ENCODE assay signal across 7 mouse cellular contexts in the genomic region with DNA sequence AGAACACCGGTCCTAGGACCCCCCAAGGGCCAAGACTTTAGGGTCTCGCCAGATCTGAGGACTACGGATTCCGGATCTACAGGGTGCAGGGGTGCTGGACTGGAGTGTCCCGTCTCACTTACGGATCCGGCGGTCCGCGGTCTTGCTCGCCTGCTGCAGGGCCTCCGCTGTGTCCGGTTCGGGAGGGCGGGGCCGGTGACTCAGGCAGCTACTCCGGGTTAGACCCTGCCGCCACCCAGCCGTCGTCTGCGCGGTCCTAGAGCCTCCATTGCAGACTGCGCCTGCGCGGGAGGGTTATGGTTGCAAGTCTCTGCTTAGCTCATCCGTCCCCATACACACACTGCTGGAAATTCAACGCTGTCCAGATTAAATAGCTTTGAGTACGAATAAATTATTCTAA. TPM values are rescaled to one million over a fixed set of nuclear protein-coding genes. Genes with fewer than 3 reads are reported as not detected.
DNase-seq lines count a peak whose midpoint lies in the region; ATAC-seq lines count a peak whose summit lies in the region.

No protein-coding gene starts in this region.

- H3K4me3 ChIP-seq in intestine, embryonic 16.5 days (ENCODE audit: low read length): peak overlapping the region; percentile 72
- peak overlapping the region; percentile 64 for H3K4me3 ChIP-seq in midbrain, embryonic 11.5 days (ENCODE audit: low read depth, low read length)

- peak; percentile 93 to 95 for DNase-seq in adrenal gland, adult 18-20 months (ENCODE audit: low spot score in 2 of 2)
- peak; percentile 97 for DNase-seq in embryo, embryonic 11 days
- peak; percentile 88 to 95 for DNase-seq in gastrocnemius, postnatal 36 days
- DNase-seq in left cerebral cortex, postnatal 36 days (ENCODE audit: low spot score in 2 of 2): peak; percentile 91 to 93
- peak; percentile 98 for DNase-seq in midbrain, embryonic 11.5 days (ENCODE audit: low spot score, missing footprints)
- peak; percentile 98 for DNase-seq in skeletal muscle tissue, adult 2 months (ENCODE audit: low read depth, low spot score)

- H3K27me3 ChIP-seq in intestine, embryonic 16.5 days (replicated peaks; ENCODE audit: control insufficient read depth, insufficient read depth, low read length): no peaks in the 10 kb centered on the region
- no peaks in the 10 kb centered on the region for H3K27me3 ChIP-seq in midbrain, embryonic 11.5 days (ENCODE audit: control insufficient read depth, insufficient read depth, low read length)

- peak overlapping the region; percentile 88 for H3K9ac ChIP-seq in intestine, embryonic 16.5 days (ENCODE audit: low read depth, low read length)
- peak overlapping the region; percentile 69 for H3K9ac ChIP-seq in midbrain, embryonic 11.5 days (ENCODE audit: low read length)

- H3K36me3 ChIP-seq in intestine, embryonic 16.5 days (ENCODE audit: control insufficient read depth, insufficient read depth, low read length): peaks cover 7% of the 10 kb centered on the region; the same call in 1 of the 2 replicates
- H3K36me3 ChIP-seq in midbrain, embryonic 11.5 days (ENCODE audit: control insufficient read depth, insufficient read depth, low read length): no peaks in the 10 kb centered on the region; the same call in 1 of the 2 replicates

- peak overlapping the region; percentile 71 for H3K4me2 ChIP-seq in intestine, embryonic 16.5 days (ENCODE audit: low read depth, low read length)
- peak overlapping the region; percentile 85 for H3K4me2 ChIP-seq in midbrain, embryonic 11.5 days

- H3K4me1 ChIP-seq in intestine, embryonic 16.5 days (ENCODE audit: control insufficient read depth, insufficient read depth, low read length): peaks cover 16% of the 10 kb centered on the region
- peaks cover 14% of the 10 kb centered on the region for H3K4me1 ChIP-seq in midbrain, embryonic 11.5 days (ENCODE audit: control insufficient read depth, insufficient read depth, low read length)

- under 1% methylated on average over 28 of the region's 28 CpGs for WGBS in intestine, embryonic 16.5 days
- 1% methylated on average over 28 of the region's 28 CpGs for whole genome bisulfite sequencing in midbrain, embryonic 11.5 days

- H3K9me3 ChIP-seq in intestine, embryonic 16.5 days (ENCODE audit: control insufficient read depth, low read length): no peaks in the 10 kb centered on the region
- H3K9me3 ChIP-seq in midbrain, embryonic 11.5 days (ENCODE audit: control insufficient read depth, low read length): no peaks in the 10 kb centered on the region

- H3K27ac ChIP-seq in intestine, embryonic 16.5 days (ENCODE audit: low read length): peak overlapping the region; percentile 80
- H3K27ac ChIP-seq in midbrain, embryonic 11.5 days (ENCODE audit: low read depth, low read length): peak overlapping the region; percentile 25

- intact Hi-C loops in gastrocnemius, postnatal 36 days (cut with DNase I): loop anchor here (10.0 kb wide), 1 partner anchor 680 kb away; a partner anchor contains a TSS
- intact Hi-C loops in left cerebral cortex, postnatal 36 days (cut with DNase I): no loop called here

- peak; percentile 88 for ATAC-seq in intestine, embryonic 16.5 days
- ATAC-seq in midbrain, embryonic 11.5 days (ENCODE audit: low FRiP score): peak; percentile 89

RNA-seq across cellular contexts. Expression of a gene that starts 3.7 kb away (rescaled TPM):
- 100 to 1,000 TPM; 575 to 621 TPM for total RNA-seq in adrenal gland, adult 18-20 months (2021)
- 100 to 1,000 TPM; 188 to 196 TPM for total RNA-seq in gastrocnemius, postnatal 36 days (2021)
- 80.2 and 86.9 TPM in 2 replicates for polyA plus RNA-seq in intestine, embryonic 16.5 days (2015; fragmentation: Nextera tagmentation; extraction: Ambion mirVana)
- 100 to 1,000 TPM; 175 to 181 TPM for total RNA-seq in left cerebral cortex, postnatal 36 days (2021)
- 39.0 and 43.9 TPM in 2 replicates for polyA plus RNA-seq in midbrain, embryonic 11.5 days (2014; fragmentation: Nextera tagmentation; extraction: Ambion mirVana)

RNA-seq across cellular contexts. Expression of a gene that starts 10.9 kb away (rescaled TPM):
- total RNA-seq in adrenal gland, adult 18-20 months (2021): 100 to 1,000 TPM; 349 to 810 TPM
- 1,000 to 10,000 TPM in 1 of 2 experiments, 100 to 1,000 TPM in 1; 976 to 1,017 TPM for total RNA-seq in gastrocnemius, postnatal 36 days (2021)
- polyA plus RNA-seq in intestine, embryonic 16.5 days (2015; fragmentation: Nextera tagmentation; extraction: Ambion mirVana): 41.5 and 50.1 TPM in 2 replicates
- total RNA-seq in left cerebral cortex, postnatal 36 days (2021): 1 to 10 TPM; 5.8 to 6.0 TPM
- 3.5 and 4.1 TPM in 2 replicates for polyA plus RNA-seq in midbrain, embryonic 11.5 days (2014; fragmentation: Nextera tagmentation; extraction: Ambion mirVana)

RNA-seq across cellular contexts. Expression of a gene that starts 25.3 kb away (rescaled TPM):
- 10 to 100 TPM; 48.5 to 54.2 TPM for total RNA-seq in adrenal gland, adult 18-20 months (2021)
- total RNA-seq in gastrocnemius, postnatal 36 days (2021): 10 to 100 TPM; 19.2 to 23.6 TPM
- polyA plus RNA-seq in intestine, embryonic 16.5 days (2015; fragmentation: Nextera tagmentation; extraction: Ambion mirVana): 9.2 and 9.7 TPM in 2 replicates
- 10 to 100 TPM; 40.5 to 48.3 TPM for total RNA-seq in left cerebral cortex, postnatal 36 days (2021)
- polyA plus RNA-seq in midbrain, embryonic 11.5 days (2014; fragmentation: Nextera tagmentation; extraction: Ambion mirVana): 16.6 and 18.1 TPM in 2 replicates

RNA-seq across cellular contexts. Expression of a gene that starts 36.9 kb away (rescaled TPM):
- 10 to 100 TPM; 51.1 to 64.1 TPM for total RNA-seq in adrenal gland, adult 18-20 months (2021)
- total RNA-seq in gastrocnemius, postnatal 36 days (2021): 10 to 100 TPM; 53.9 to 58.8 TPM
- polyA plus RNA-seq in intestine, embryonic 16.5 days (2015; fragmentation: Nextera tagmentation; extraction: Ambion mirVana): 99.2 and 103 TPM in 2 replicates
- 10 to 100 TPM; 45.6 to 53.4 TPM for total RNA-seq in left cerebral cortex, postnatal 36 days (2021)
- 149 and 163 TPM in 2 replicates for polyA plus RNA-seq in midbrain, embryonic 11.5 days (2014; fragmentation: Nextera tagmentation; extraction: Ambion mirVana)

RNA-seq across cellular contexts. Expression of a gene that starts 37.2 kb away (rescaled TPM):
- total RNA-seq in adrenal gland, adult 18-20 months (2021): 10 to 100 TPM; 86.2 to 93.6 TPM
- 10 to 100 TPM; 29.9 to 30.0 TPM for total RNA-seq in gastrocnemius, postnatal 36 days (2021)
- 139 and 142 TPM in 2 replicates for polyA plus RNA-seq in intestine, embryonic 16.5 days (2015; fragmentation: Nextera tagmentation; extraction: Ambion mirVana)
- total RNA-seq in left cerebral cortex, postnatal 36 days (2021): 100 to 1,000 TPM; 135 to 142 TPM
- polyA plus RNA-seq in midbrain, embryonic 11.5 days (2014; fragmentation: Nextera tagmentation; extraction: Ambion mirVana): 255 and 260 TPM in 2 replicates

Comparison
In these comparisons a context has a peak if more than half of its experiments do, and no peak if none do; other contexts are left out.
1. Peak in every context shown above with its lines: DNase-seq, ATAC-seq, H3K4me3 ChIP-seq and H3K27ac ChIP-seq.
2. RNA of a gene that starts 10.9 kb away (total RNA-seq): 976 to 1,017 TPM in gastrocnemius, postnatal 36 days and 349 to 810 TPM in adrenal gland, adult 18-20 months; 5.8 to 6.0 TPM in left cerebral cortex, postnatal 36 days; every median in the first group is over 10 times any median in the second.